Mouse (Mus musculus) lung, embryonic 14.5 days (tissue): ENCODE measurements around the gene D7Ertd443e. TPM values are rescaled to one million over a fixed set of nuclear protein-coding genes. Genes with fewer than 3 reads are reported as not detected.

Source experiments
- ATAC-seq: fragments of 200-750 bp; cut with Nextera tagmentation; 2 replicates; pipeline ENCODE4 v1.8.0; 2017; ENCODE audit warnings: mild to moderate bottlenecking, moderate TSS enrichment, moderate library complexity; ENCODE audit not compliant: insufficient read depth
- DNase-seq: peaks from one replicate; pipeline ENCODE4 v3.0.0-alpha.2; 2015
- H3K27ac ChIP-seq: fragments of 300-500 bp; sonication (generic); 2 replicates; pipeline ENCODE4 v1.5.1; 2014; ENCODE audit warnings: low read depth, mild to moderate bottlenecking, moderate library complexity
- H3K27me3 ChIP-seq: fragments of 300-500 bp; sonication (generic); 2 replicates; pipeline ENCODE4 v1.6.1; 2014; ENCODE audit warnings: low read length, control low read depth; ENCODE audit not compliant: insufficient read depth
- H3K36me3 ChIP-seq: fragments of 300-500 bp; sonication (generic); 2 replicates; pipeline ENCODE4 v1.6.1; 2014; ENCODE audit warnings: control low read depth; ENCODE audit not compliant: insufficient read depth
- H3K4me1 ChIP-seq: fragments of 300-500 bp; sonication (generic); 2 replicates; pipeline ENCODE4 v1.6.1; 2014; ENCODE audit warnings: antibody characterized with exemption, control low read depth; ENCODE audit not compliant: insufficient read depth
- H3K4me2 ChIP-seq: fragments of 300-500 bp; sonication (generic); 2 replicates; pipeline ENCODE4 v1.6.1; 2014; ENCODE audit warnings: mild to moderate bottlenecking
- H3K4me3 ChIP-seq: fragments of 300-500 bp; sonication (generic); 2 replicates; pipeline ENCODE4 v1.5.1; 2014; ENCODE audit warnings: low read depth, low read length
- H3K9ac ChIP-seq: fragments of 300-500 bp; sonication (generic); 2 replicates; pipeline ENCODE4 v1.6.1; 2014
- H3K9me3 ChIP-seq: fragments of 300-500 bp; sonication (generic); 2 replicates; pipeline ENCODE4 v1.6.1; 2016; ENCODE audit warnings: low read depth, low read length, control low read depth
- CTCF ChIP-seq: IDR thresholded peaks from 2 replicates; pipeline ENCODE4 v1.5.1; 2016; ENCODE audit warnings: antibody characterized with exemption, low read depth
- WGBS: fragments of 180-500 bp; shearing (Covaris S2); extraction: QIAGEN DNeasy Blood & Tissue Kit; methylation state at CpG from one replicate; pipeline ENCODE4 v1.1.7; 2014; 5-methylcytosine and 5-hydroxymethylcytosine counted together
- polyA plus RNA-seq: library from polyadenylated mRNA; unstranded; fragments of >200 nt; fragmentation: Nextera tagmentation; extraction: Ambion mirVana; gene quantifications from 2 replicates; pipeline ENCODE4 v1.2.1, GENCODE M21; 2014

The D7Ertd443e gene
- 0.17 and 0.28 TPM in 2 replicates for polyA plus RNA-seq

- no peak for ATAC-seq
- Histone ChIP-seq H3K27me3 (no peaks in the 10 kb centered on the region), H3K36me3 (no peaks in the 10 kb centered on the region), H3K4me2 (no peak within 1 kb of the TSS), H3K9ac (no peak within 1 kb of the TSS), H3K9me3 (no peaks in the 10 kb centered on the region), H3K4me3 (no peak within 1 kb of the TSS), H3K4me1 (0 out of 2 replicates have a peak, but pooled peaks cover 2% of the 10 kb centered on the region), H3K27ac (no peak within 1 kb of the TSS)
- 90% methylated on average over 5 of the region's 5 CpGs for WGBS
- TF ChIP-seq CTCF = no peak
- no peak for DNase-seq
Measured at GRCm38 (mm10) chr7:134385561-134385960, at the start of gene D7Ertd443e. Gene D7Ertd443e, minus strand, starts transcription at chr7:134385661.

DNA sequence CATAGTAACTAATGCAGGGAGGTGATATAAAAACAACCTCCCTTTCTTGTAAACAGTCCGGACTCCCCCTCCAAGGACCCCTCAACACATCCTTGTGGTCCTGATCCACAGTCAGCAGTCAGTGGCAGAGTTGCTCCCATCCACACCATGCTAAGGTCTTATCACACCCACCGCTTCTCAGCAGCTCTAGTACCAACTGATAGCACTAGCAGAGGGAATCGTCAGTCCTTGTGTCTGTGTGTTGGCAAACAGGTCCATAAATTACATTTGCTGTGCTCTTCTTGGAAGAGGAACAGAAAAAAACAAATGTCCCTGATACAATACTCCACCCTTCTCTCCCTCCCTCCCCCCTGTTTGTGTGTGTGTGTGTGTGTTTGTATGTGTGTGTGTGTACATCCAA lies 46.2 kb upstream of the D7Ertd443e start:
- no peak for TF ChIP-seq CTCF
- ATAC-seq (no peak), DNase-seq (no peak)
- Histone ChIP-seq H3K4me2 (no peak overlapping the region), H3K9ac (no peak overlapping the region), H3K36me3 (no peaks in the 10 kb centered on the region), H3K27me3 (no peaks in the 10 kb centered on the region), H3K4me3 (no peak overlapping the region), H3K27ac (no peak overlapping the region), H3K4me1 (no peaks in the 10 kb centered on the region), H3K9me3 (no peaks in the 10 kb centered on the region)
- WGBS = 74% methylated on average over 3 of the region's 3 CpGs

GRCm38 (mm10) chr7:134428676-134429075 lies 43.2 kb upstream of the D7Ertd443e start:
- no peak for ATAC-seq

DNA sequence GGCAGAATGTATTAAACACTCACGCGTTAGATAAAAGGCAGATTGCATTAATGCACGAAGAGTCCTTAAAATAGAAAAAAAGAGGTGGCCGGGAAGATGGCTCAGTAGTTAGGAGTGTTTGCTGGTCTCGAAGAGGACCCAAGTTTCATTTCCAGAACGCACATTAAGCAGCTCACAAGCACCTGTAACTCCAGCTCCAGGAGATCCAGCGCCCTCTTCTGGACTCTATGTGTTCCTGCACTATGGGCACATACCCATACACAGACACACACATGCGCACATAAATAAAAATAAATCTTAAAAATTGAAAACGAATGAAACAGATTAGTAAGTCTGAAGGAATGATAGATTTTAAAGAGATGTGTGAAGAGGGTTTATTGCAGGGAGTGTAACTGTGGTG lies 29.6 kb upstream of the D7Ertd443e start:
- peak; percentile 38 for TF ChIP-seq CTCF
- no peak overlapping the region for H3K4me2 ChIP-seq
- no peaks in the 10 kb centered on the region for H3K9me3 ChIP-seq
- no peaks in the 10 kb centered on the region for H3K36me3 ChIP-seq
- no peak overlapping the region for H3K27ac ChIP-seq
- no peak for DNase-seq
- 92% methylated on average over 9 of the region's 9 CpGs for WGBS
- H3K27me3 ChIP-seq = no peaks in the 10 kb centered on the region
- H3K4me3 ChIP-seq = no peak overlapping the region
- ATAC-seq = no peak
- no peak overlapping the region for H3K9ac ChIP-seq
- no peaks in the 10 kb centered on the region; the same call in 1 of the 2 replicates for H3K4me1 ChIP-seq

More at GRCm38 (mm10) chr7:134428676-134429075, 43.2 kb upstream of the D7Ertd443e start:
- H3K9me3 ChIP-seq = no peaks in the 10 kb centered on the region
- H3K9ac ChIP-seq = no peak overlapping the region
- no peak for TF ChIP-seq CTCF
- no peaks in the 10 kb centered on the region for H3K27me3 ChIP-seq
- no peak for DNase-seq
- H3K4me1 ChIP-seq = no peaks in the 10 kb centered on the region
- H3K4me2 ChIP-seq = no peak overlapping the region
- WGBS = 83% methylated on average over 2 of the region's 2 CpGs
- H3K4me3 ChIP-seq = no peak overlapping the region
- H3K27ac ChIP-seq = no peak overlapping the region
- H3K36me3 ChIP-seq = no peaks in the 10 kb centered on the region

- Histone ChIP-seq H3K36me3 (no peaks in the 10 kb centered on the region), H3K9me3 (no peaks in the 10 kb centered on the region), H3K4me3 (no peak overlapping the region), H3K4me1 (no peaks in the 10 kb centered on the region; the same call in 1 of the 2 replicates), H3K9ac (no peak overlapping the region), H3K27ac (no peak overlapping the region), H3K4me2 (no peak overlapping the region), H3K27me3 (no peaks in the 10 kb centered on the region)
- DNase-seq (peak; percentile 71), ATAC-seq (no peak)
- TF ChIP-seq CTCF = peak; percentile 76
- 25% methylated on average over 14 of the region's 14 CpGs for WGBS
Measured at GRCm38 (mm10) chr7:134414005-134414690, 28.7 kb upstream of the D7Ertd443e start.

DNA sequence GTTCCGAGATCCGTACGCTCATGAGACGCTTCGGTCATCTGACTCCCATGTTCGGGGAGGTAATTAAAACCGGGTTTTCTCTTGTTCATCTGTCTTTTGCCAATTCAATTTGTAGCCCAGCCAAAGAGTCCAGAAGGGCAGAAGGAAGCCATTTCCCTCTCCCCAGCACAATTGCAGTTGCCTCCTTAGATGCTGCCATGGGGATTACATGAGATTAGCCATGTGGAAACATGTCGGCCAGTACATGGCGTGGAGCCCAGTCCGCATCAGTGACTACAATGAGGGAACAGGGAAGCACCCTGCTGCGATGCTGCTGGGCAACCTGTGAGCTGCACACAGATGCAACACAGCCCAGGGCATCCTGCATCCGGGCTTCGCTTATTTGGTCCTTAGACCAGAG lies 23.2 kb upstream of the D7Ertd443e start:
- no peak overlapping the region for H3K4me2 ChIP-seq
- H3K4me3 ChIP-seq = no peak overlapping the region
- TF ChIP-seq CTCF = no peak
- H3K4me1 ChIP-seq = no peaks in the 10 kb centered on the region; the same call in 1 of the 2 replicates
- H3K27me3 ChIP-seq = no peaks in the 10 kb centered on the region
- H3K9me3 ChIP-seq = no peaks in the 10 kb centered on the region
- 82% methylated on average over 13 of the region's 13 CpGs for WGBS
- H3K36me3 ChIP-seq = no peaks in the 10 kb centered on the region
- ATAC-seq (no peak), DNase-seq (no peak)
- no peak overlapping the region for H3K9ac ChIP-seq
- H3K27ac ChIP-seq = no peak overlapping the region

- Histone ChIP-seq H3K27ac (no peak overlapping the region), H3K9me3 (no peaks in the 10 kb centered on the region), H3K9ac (no peak overlapping the region), H3K4me3 (no peak overlapping the region), H3K4me2 (no peak overlapping the region), H3K36me3 (no peaks in the 10 kb centered on the region), H3K27me3 (no peaks in the 10 kb centered on the region), H3K4me1 (no peaks in the 10 kb centered on the region)
- 85% methylated on average over 2 of the region's 2 CpGs for WGBS
- TF ChIP-seq CTCF = no peak
- ATAC-seq (no peak), DNase-seq (no peak)
Measured at GRCm38 (mm10) chr7:134400746-134401145, 15.3 kb upstream of the D7Ertd443e start.
